10 mouse cellular contexts compared by ENCODE assay signal in genomic region chr9:28405816-28406215, GRCm38 (mm10).
DNase-seq lines count a peak whose midpoint lies in the region; ATAC-seq and TF ChIP-seq lines count a peak whose summit lies in the region.
"Had no signal": no experiment of that assay in that cellular context is flagged by ENCODE, and none has a peak within 500 bp of the region (broad histone marks: within the 10 kb centered on the region; RNA-seq: fewer than 3 reads in every experiment).

No protein-coding gene starts in this region.

- 0 out of 2 replicates have a peak overlapping the region, but pooled peaks have one; percentile 11 for H3K4me3 ChIP-seq in forebrain, postnatal 0 days (ENCODE audit: low read depth, low read length)
- H3K4me3 ChIP-seq in forebrain, embryonic 12.5 days (replicated peaks): no peak overlapping the region
- no peak overlapping the region for H3K4me3 ChIP-seq in liver, postnatal 0 days (ENCODE audit: low read depth, low read length)
- no peak overlapping the region for H3K4me3 ChIP-seq in hindbrain, embryonic 13.5 days
- H3K4me3 ChIP-seq: midbrain, embryonic 12.5 days had no signal

- no peaks in the 10 kb centered on the region for H3K9me3 ChIP-seq in forebrain, postnatal 0 days (ENCODE audit: low read length)
- H3K9me3 ChIP-seq in forebrain, embryonic 12.5 days: no peaks in the 10 kb centered on the region
- no peaks in the 10 kb centered on the region for H3K9me3 ChIP-seq in liver, postnatal 0 days (ENCODE audit: low read length)
- no peaks in the 10 kb centered on the region for H3K9me3 ChIP-seq in hindbrain, embryonic 13.5 days
- H3K9me3 ChIP-seq: midbrain, embryonic 12.5 days had no signal

- 0% methylated on average over 1 of the region's 1 CpGs for WGBS in forebrain, postnatal 0 days
- 0% methylated on average over 1 of the region's 1 CpGs for WGBS in forebrain, embryonic 12.5 days
- WGBS in liver, postnatal 0 days (ENCODE audit: insufficient replicate concordance): 0% methylated on average over 1 of the region's 1 CpGs
- 0% methylated on average over 1 of the region's 1 CpGs for WGBS in hindbrain, embryonic 13.5 days

- peak; percentile 75 for DNase-seq in forebrain, postnatal 0 days
- no peak for DNase-seq in liver, postnatal 0 days
- DNase-seq in liver: no peak
- DNase-seq in brain, adult 2 months (ENCODE audit: low read depth, low spot score): peak; percentile 91
- DNase-seq in right cerebral cortex, postnatal 4 days: peak; percentile 42
- DNase-seq in thymus, postnatal 14 days: no peak

- H3K27ac ChIP-seq in forebrain, postnatal 0 days (ENCODE audit: low read depth, low read length): no peak overlapping the region
- no peak overlapping the region for H3K27ac ChIP-seq in forebrain, embryonic 12.5 days
- H3K27ac ChIP-seq in liver, postnatal 0 days (ENCODE audit: low read depth): no peak overlapping the region
- H3K27ac ChIP-seq in hindbrain, embryonic 13.5 days: no peak overlapping the region
- H3K27ac ChIP-seq: midbrain, embryonic 12.5 days had no signal

- no peaks in the 10 kb centered on the region for H3K36me3 ChIP-seq in forebrain, postnatal 0 days (ENCODE audit: insufficient read depth)
- H3K36me3 ChIP-seq in forebrain, embryonic 12.5 days (replicated peaks): no peaks in the 10 kb centered on the region
- H3K36me3 ChIP-seq in liver, postnatal 0 days (replicated peaks; ENCODE audit: insufficient read depth, low read length): no peaks in the 10 kb centered on the region
- H3K36me3 ChIP-seq in hindbrain, embryonic 13.5 days: no peaks in the 10 kb centered on the region
- H3K36me3 ChIP-seq: G1E; midbrain, embryonic 12.5 days had no signal

- H3K27me3 ChIP-seq in forebrain, postnatal 0 days (ENCODE audit: insufficient read depth, low read length): no peaks in the 10 kb centered on the region
- H3K27me3 ChIP-seq in forebrain, embryonic 12.5 days: peaks cover 30% of the 10 kb centered on the region
- H3K27me3 ChIP-seq in liver, postnatal 0 days (ENCODE audit: insufficient read depth, low read length): peaks cover 25% of the 10 kb centered on the region
- H3K27me3 ChIP-seq in hindbrain, embryonic 13.5 days: peaks cover 25% of the 10 kb centered on the region

- no peak for TF ChIP-seq EP300 in liver, postnatal 0 days (IDR thresholded peaks at IDR 0.05; ENCODE audit: low read depth)

- peak overlapping the region; percentile 96 for H3K4me2 ChIP-seq in forebrain, postnatal 0 days (ENCODE audit: low read depth)
- no peak overlapping the region for H3K4me2 ChIP-seq in forebrain, embryonic 12.5 days
- H3K4me2 ChIP-seq in liver, postnatal 0 days (ENCODE audit: low read depth, low read length): no peak overlapping the region
- H3K4me2 ChIP-seq in hindbrain, embryonic 13.5 days: peak overlapping the region; percentile 97
- H3K4me2 ChIP-seq: midbrain, embryonic 12.5 days had no signal

- H3K4me1 ChIP-seq in forebrain, postnatal 0 days (ENCODE audit: insufficient read depth): no peaks in the 10 kb centered on the region
- peaks cover 22% of the 10 kb centered on the region for H3K4me1 ChIP-seq in forebrain, embryonic 12.5 days
- H3K4me1 ChIP-seq in liver, postnatal 0 days (ENCODE audit: insufficient read depth): no peaks in the 10 kb centered on the region
- H3K4me1 ChIP-seq in hindbrain, embryonic 13.5 days (replicated peaks): peaks cover 35% of the 10 kb centered on the region

- TF ChIP-seq CTCF in forebrain, postnatal 0 days (IDR thresholded peaks at IDR 0.05; ENCODE audit: low read depth): peak; percentile 87
- peak; percentile 76 for TF ChIP-seq CTCF in liver, postnatal 0 days (IDR thresholded peaks at IDR 0.05; ENCODE audit: low read depth)

- ATAC-seq in forebrain, postnatal 0 days: no peak
- no peak for ATAC-seq in forebrain, embryonic 12.5 days (ENCODE audit: low FRiP score)
- no peak for ATAC-seq in liver, postnatal 0 days
- no peak for ATAC-seq in hindbrain, embryonic 13.5 days (ENCODE audit: low FRiP score)

- H3K9ac ChIP-seq in forebrain, postnatal 0 days: no peak overlapping the region
- no peak overlapping the region for H3K9ac ChIP-seq in forebrain, embryonic 12.5 days
- no peak overlapping the region for H3K9ac ChIP-seq in liver, postnatal 0 days (replicated peaks)
- H3K9ac ChIP-seq in hindbrain, embryonic 13.5 days: no peak overlapping the region
- H3K9ac ChIP-seq: midbrain, embryonic 12.5 days had no signal

Comparison
In these comparisons a context has a peak if more than half of its experiments do, and no peak if none do; other contexts are left out.
1. H3K4me2 ChIP-seq: peak in forebrain, postnatal 0 days (single experiment) and hindbrain, embryonic 13.5 days (single experiment); none in forebrain, embryonic 12.5 days (single experiment) and liver, postnatal 0 days (single experiment).
2. DNase-seq: peak in forebrain, postnatal 0 days (single experiment), brain, adult 2 months (single experiment) and right cerebral cortex, postnatal 4 days (single experiment); none in liver, postnatal 0 days (single experiment), liver (single experiment) and thymus, postnatal 14 days (single experiment).